Mouse (Mus musculus): ENCODE measurements around the gene Pla2g12a. TPM values are rescaled to one million over a fixed set of nuclear protein-coding genes. Genes with fewer than 3 reads are reported as not detected.

The Pla2g12a gene
- 6.2 TPM for polyA plus RNA-seq (2014; fragmentation: Illumina TruSeq; extraction: RNeasy Lipid Tissue Mini Kit (QIAGEN cat#74804); ENCODE audit: low read depth, low replicate concordance)

DNA sequence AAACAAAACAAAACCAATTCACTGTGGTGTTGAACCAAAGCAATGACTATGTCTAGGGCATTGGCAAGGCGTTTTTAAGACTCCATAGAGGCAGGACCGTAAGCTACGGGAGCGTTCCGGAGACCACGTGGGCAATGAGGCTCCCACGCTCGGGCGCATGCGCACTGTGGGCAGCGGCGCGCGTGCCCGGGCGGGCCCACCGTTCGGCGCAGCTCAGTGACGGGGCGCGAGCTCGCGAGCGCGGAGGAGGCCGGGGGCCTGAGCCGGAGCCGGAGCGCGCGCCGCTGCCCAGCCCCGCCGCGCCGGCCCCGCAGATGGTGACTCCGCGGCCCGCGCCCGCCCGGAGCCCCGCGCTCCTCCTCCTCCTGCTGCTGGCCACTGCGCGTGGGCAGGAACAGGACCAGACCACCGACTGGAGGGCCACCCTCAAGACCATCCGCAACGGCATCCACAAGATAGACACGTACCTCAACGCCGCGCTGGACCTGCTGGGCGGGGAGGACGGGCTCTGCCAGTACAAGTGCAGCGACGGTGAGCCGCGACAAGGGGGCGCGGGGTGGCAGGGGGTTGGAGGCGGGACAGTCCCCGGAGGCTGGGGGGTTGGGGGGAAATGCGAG is at the start of gene Pla2g12a:
TSS of gene Pla2g12a (plus strand) at position 202 of the 617 bp plus-strand sequence.

DNA sequence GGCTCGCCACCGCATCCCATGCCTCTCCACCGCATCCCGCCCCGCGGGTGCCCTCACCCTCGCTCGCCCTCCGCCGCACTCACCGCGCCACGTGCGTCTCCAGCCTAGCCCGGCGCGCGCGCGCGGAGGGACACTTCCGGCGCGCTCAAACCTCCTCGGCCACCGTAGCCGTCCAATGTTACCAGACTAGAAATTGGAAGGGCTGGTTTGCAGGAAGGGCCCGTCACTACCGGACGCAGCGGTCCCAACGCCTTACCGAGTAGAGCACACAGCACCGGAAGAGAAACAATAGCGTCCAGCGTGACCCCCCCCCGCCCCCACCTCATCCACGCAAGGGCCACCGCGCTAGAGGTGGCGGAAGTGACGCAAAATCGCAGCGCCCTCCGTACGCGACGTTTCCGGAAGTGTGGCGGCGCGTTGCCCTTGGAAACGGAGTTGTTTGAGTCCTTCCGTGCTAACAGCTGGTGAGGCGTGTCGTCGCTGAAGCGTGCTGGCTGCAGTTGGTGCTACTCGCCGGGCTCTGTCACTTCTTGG is 47.3 kb upstream of the Pla2g12a start, which contains the start of gene Gar1:
TSS of gene Gar1 (minus strand) at position 362 of the 534 bp plus-strand sequence.

DNA sequence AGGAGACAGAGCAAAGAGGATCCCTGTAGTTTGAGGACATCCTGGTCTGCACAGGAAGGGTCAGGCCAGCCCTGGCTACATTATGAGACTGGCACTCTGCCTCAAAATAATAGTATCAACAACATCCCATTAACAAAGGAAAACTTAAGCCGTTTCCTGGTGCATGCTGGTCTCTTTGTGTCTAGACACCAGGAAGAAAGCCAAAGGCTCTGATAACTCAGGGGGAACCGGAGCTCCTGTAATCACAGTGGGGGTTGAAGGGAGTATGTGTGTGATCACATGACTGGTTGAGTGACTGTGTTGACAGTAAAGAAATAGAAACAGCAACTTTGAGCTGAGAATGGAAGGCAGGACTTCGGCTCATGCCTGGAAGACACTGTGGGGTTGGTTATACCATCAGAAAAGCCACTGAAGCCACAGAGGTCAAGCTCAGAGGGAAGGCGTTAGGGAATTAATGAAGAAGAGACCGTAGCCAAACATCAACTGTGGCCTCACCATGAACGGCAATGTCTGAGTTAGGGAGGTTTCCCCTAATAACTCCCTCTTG is 42.9 kb upstream of the Pla2g12a start, which contains the start of gene Cfi:
TSS of gene Cfi (plus strand) at position 497 of the 547 bp plus-strand sequence.

DNA sequence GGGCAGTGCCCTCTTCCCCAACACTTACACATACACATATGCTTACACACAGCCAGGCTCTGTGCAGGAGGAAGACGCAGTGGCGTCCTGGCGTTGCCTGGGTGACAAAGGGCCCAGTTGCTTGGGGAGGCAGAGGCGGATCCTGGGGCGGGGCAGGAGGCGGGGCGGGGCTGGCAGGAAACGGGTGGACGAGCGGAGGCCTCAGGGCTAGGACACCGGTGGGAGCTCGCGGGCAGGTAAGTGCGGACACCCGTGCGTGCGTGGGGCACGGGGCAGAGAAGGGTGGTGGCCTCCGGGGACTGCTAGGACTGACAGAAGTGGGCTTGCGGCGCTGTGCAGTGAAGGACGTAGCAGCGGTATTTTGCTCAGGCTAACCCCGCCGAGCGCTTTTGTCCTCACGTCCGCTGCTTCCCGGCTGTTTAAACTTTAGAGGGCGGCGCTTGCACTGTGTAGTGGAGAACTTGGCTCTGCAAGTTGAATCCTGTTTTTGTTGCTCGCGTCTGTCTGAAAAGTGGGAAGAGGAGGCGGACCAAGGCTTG is 22.9 kb downstream of the Pla2g12a start, which contains the start of gene Casp6:
TSS of gene Casp6 (plus strand) at position 155 of the 539 bp plus-strand sequence.

Other genes with a start within 250 kb of the Pla2g12a start
- 1.3 TPM for gene Egf, start 123.3 kb upstream of the Pla2g12a start, polyA plus RNA-seq (2014; fragmentation: Illumina TruSeq; extraction: RNeasy Lipid Tissue Mini Kit (QIAGEN cat#74804); ENCODE audit: low read depth, low replicate concordance)
- gene Lrit3, start 74.6 kb upstream of the Pla2g12a start, polyA plus RNA-seq (2014; fragmentation: Illumina TruSeq; extraction: RNeasy Lipid Tissue Mini Kit (QIAGEN cat#74804); ENCODE audit: low read depth, low replicate concordance), result not detected
- gene Rrh, start 56.0 kb upstream of the Pla2g12a start, polyA plus RNA-seq (2014; fragmentation: Illumina TruSeq; extraction: RNeasy Lipid Tissue Mini Kit (QIAGEN cat#74804); ENCODE audit: low read depth, low replicate concordance), result not detected
- gene Gar1, start 47.2 kb upstream of the Pla2g12a start, polyA plus RNA-seq (2014; fragmentation: Illumina TruSeq; extraction: RNeasy Lipid Tissue Mini Kit (QIAGEN cat#74804); ENCODE audit: low read depth, low replicate concordance), result 14.5 TPM
- 553 TPM for gene Cfi, start 42.7 kb upstream of the Pla2g12a start, polyA plus RNA-seq (2014; fragmentation: Illumina TruSeq; extraction: RNeasy Lipid Tissue Mini Kit (QIAGEN cat#74804); ENCODE audit: low read depth, low replicate concordance)
- gene Casp6, start 22.8 kb downstream of the Pla2g12a start, polyA plus RNA-seq (2014; fragmentation: Illumina TruSeq; extraction: RNeasy Lipid Tissue Mini Kit (QIAGEN cat#74804); ENCODE audit: low read depth, low replicate concordance), result 31.5 TPM
- gene Mcub, start 91.6 kb downstream of the Pla2g12a start, polyA plus RNA-seq (2014; fragmentation: Illumina TruSeq; extraction: RNeasy Lipid Tissue Mini Kit (QIAGEN cat#74804); ENCODE audit: low read depth, low replicate concordance), result not detected
- gene Sec24b, start 182.9 kb downstream of the Pla2g12a start, polyA plus RNA-seq (2014; fragmentation: Illumina TruSeq; extraction: RNeasy Lipid Tissue Mini Kit (QIAGEN cat#74804); ENCODE audit: low read depth, low replicate concordance), result 12.3 TPM

All from liver, adult 10 weeks (tissue).